Mouse (Mus musculus) embryonic facial prominence, embryonic 11.5 days (tissue): ENCODE data around the gene Spns1. TPM values are rescaled to one million over a fixed set of nuclear protein-coding genes. Genes with fewer than 3 reads are reported as not detected.

ENCODE experiments used
- ATAC-seq: fragments of 200-750 bp; cut with Nextera tagmentation; replicated peaks from 2 replicates; pipeline ENCODE4 v1.8.0; 2017; ENCODE audit warnings: low read depth; ENCODE audit not compliant: insufficient number of reproducible peaks, low FRiP score, low TSS enrichment
- DNase-seq: peaks from one replicate; pipeline ENCODE4 v3.0.0-alpha.2; 2015; ENCODE audit warnings: low spot score
- H3K27ac ChIP-seq: fragments of 300-500 bp; sonication (generic); replicated peaks from 2 replicates; pipeline ENCODE4 v1.5.1; 2014; ENCODE audit warnings: mild to moderate bottlenecking, low read depth, low read length, control low read depth
- H3K27me3 ChIP-seq: fragments of 300-500 bp; sonication (generic); 2 replicates; pipeline ENCODE4 v1.6.1; 2014; ENCODE audit warnings: mild to moderate bottlenecking, low read length, moderate library complexity, mixed read lengths; ENCODE audit not compliant: control insufficient read depth, insufficient read depth
- H3K36me3 ChIP-seq: fragments of 300-500 bp; sonication (generic); replicated peaks from 2 replicates; pipeline ENCODE4 v1.6.1; 2014; ENCODE audit warnings: low read depth, mild to moderate bottlenecking, low read length, moderate library complexity, mixed read lengths; ENCODE audit not compliant: control insufficient read depth, insufficient read depth
- H3K4me1 ChIP-seq: fragments of 300-500 bp; sonication (generic); 2 replicates; pipeline ENCODE4 v1.6.1; 2014; ENCODE audit warnings: low read length, mixed read lengths; ENCODE audit not compliant: control insufficient read depth, insufficient read depth
- H3K4me2 ChIP-seq: fragments of 300-500 bp; sonication (generic); 2 replicates; pipeline ENCODE4 v1.6.1; 2014; ENCODE audit warnings: low read depth, mild to moderate bottlenecking, control low read depth, low read length, moderate library complexity
- H3K4me3 ChIP-seq: fragments of 300-500 bp; sonication (generic); 2 replicates; pipeline ENCODE4 v1.5.1; 2014; ENCODE audit warnings: low read depth, low read length, control low read depth
- H3K9ac ChIP-seq: fragments of 300-500 bp; sonication (generic); replicated peaks from 2 replicates; pipeline ENCODE4 v1.6.1; 2014; ENCODE audit warnings: mild to moderate bottlenecking, control low read depth, low read length
- H3K9me3 ChIP-seq: fragments of 300-500 bp; sonication (generic); replicated peaks from 2 replicates; pipeline ENCODE4 v1.6.1; 2016; ENCODE audit warnings: mild to moderate bottlenecking, low read length, inconsistent platforms, mixed read lengths; ENCODE audit not compliant: control insufficient read depth
- WGBS: fragments of 180-500 bp; shearing (Covaris S2); extraction: QIAGEN DNeasy Blood & Tissue Kit; methylation state at CpG from one replicate; pipeline ENCODE4 v1.1.7; 2014; 5-methylcytosine and 5-hydroxymethylcytosine counted together
- polyA plus RNA-seq: library from polyadenylated mRNA; unstranded; fragments of >200 nt; fragmentation: Nextera tagmentation; extraction: Ambion mirVana; gene quantifications from 2 replicates; pipeline ENCODE4 v1.2.1, GENCODE M21; 2014

Gene Spns1
- polyA plus RNA-seq, 1 experiment from 2014 or later, result 31.5 TPM

DNA sequence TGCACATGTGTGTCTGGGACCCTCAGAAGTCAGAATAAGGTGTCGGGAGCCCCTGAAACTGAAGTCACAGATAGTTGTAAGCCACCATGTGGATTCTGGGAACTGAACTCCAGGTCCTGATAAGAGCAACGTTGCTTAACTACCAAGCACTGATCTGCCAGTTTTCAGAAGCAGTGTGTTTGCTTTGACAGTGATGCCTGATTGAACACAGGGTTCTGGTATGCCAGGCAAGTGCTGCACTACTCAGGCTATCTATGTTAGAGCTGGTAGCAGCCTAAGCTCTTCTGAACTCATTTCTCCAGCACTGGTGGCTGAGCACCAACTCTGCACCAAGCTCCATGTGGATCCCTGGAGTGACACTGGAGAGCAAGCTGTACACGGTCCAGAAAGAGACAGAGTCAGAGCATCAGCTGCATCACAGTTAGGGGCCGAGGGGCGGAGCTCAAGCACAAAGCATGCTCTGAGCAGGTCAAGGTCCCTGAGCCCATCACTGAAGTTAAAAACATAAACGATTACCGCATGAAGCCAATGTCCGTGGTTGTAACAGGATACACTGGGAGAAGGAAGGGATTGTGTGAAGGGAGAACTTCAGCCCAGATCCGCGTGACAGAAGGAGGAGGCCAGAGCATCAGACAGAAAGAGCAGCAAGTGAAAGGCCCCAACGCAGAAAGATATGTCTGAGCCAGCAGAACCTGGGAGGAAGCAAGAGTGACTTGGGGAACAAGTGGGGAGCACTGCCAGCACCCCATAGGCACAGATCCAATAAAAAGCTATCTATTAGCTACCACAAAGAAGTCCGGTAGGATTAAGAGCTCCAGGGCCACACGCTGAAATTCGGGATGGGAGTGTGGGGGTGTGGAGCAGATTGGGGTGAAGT is 22.3 kb downstream of the Spns1 start:
- Histone ChIP-seq H3K4me2 (no peak overlapping the region), H3K9me3 (no peaks in the 10 kb centered on the region)
- DNase-seq, result no peak

DNA sequence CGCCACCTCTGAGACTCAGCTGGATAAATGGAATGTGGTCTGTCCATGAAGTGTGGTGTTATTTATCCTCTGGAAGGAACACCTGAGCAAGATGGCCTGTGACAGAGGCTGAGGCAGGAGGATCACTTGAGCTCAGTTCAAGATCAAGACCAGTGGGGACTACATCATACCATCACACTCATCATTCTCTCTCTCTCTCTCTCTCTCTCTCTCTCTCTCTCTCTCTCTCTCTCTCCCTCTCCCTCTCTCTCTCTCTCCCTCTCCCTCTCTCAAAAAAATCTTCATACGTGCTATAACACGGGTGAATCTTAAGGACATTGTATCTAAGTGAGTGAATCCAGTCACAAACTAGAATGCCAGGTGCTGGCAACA is 23.3 kb downstream of the Spns1 start:
- Histone ChIP-seq H3K9ac (no peak overlapping the region), H3K4me1 (no peaks in the 10 kb centered on the region), H3K27me3 (no peaks in the 10 kb centered on the region), H3K4me2 (no peak overlapping the region), H3K27ac (no peak overlapping the region), H3K36me3 (no peaks in the 10 kb centered on the region), H3K9me3 (no peaks in the 10 kb centered on the region), H3K4me3 (no peak overlapping the region)
- 91% methylated on average over 3 of the region's 3 CpGs for WGBS
- ATAC-seq (no peak), DNase-seq (no peak)

More for the DNA sequence above, 22.3 kb downstream of the Spns1 start:
- WGBS, result 43% methylated on average over 14 of the region's 14 CpGs
- Histone ChIP-seq H3K27ac (no peak overlapping the region), H3K36me3 (no peaks in the 10 kb centered on the region), H3K27me3 (no peaks in the 10 kb centered on the region), H3K4me3 (no peak overlapping the region), H3K4me1 (no peaks in the 10 kb centered on the region), H3K9ac (no peak overlapping the region)
- ATAC-seq, result no peak

DNA sequence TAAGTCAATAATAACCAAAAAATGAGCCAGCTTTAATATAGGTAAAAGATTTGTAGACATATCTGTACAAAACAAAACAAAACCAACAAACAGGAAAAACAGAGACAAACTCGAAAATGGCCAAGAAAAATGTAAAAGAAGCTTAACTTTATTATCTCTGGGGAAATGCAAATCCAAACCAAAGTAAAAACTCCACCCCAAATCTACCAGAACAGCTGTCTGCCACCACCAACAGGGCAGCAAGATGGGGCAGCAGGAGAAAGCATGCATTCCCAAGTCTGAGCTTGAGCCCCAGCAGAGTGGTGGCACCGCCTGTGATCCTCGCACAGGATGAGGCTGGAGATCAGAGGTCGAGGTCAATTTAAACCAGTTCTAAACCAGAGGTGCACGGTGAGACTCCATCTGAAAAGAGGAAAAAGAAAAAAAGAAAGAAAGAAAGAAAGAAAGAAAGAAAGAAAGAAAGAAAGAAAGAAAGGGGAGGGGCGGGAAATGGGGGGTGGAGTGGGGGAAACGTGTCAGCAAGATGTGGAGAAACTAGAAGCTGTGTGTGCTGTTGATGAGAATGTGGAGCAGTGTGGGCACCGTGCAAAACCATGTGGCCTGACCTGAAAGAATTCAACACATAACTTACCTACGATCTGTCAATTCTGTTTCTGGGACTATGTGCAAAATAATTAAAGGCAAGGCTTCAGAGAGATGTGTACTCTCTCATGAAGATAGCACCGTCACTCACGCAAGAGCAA is 23.8 kb downstream of the Spns1 start:
- no peak overlapping the region for H3K27ac ChIP-seq
- H3K9me3 ChIP-seq, result no peaks in the 10 kb centered on the region
- no peaks in the 10 kb centered on the region for H3K4me1 ChIP-seq
- H3K27me3 ChIP-seq, result no peaks in the 10 kb centered on the region
- no peaks in the 10 kb centered on the region for H3K36me3 ChIP-seq
- no peak for ATAC-seq
- no peak for DNase-seq
- no peak overlapping the region for H3K4me3 ChIP-seq
- no peak overlapping the region for H3K9ac ChIP-seq
- WGBS, result 61% methylated on average over 11 of the region's 11 CpGs
- H3K4me2 ChIP-seq, result no peak overlapping the region

- Histone ChIP-seq H3K9me3 (no peaks in the 10 kb centered on the region), H3K9ac (no peak overlapping the region), H3K4me2 (no peak overlapping the region), H3K4me1 (no peaks in the 10 kb centered on the region), H3K4me3 (no peak overlapping the region), H3K27ac (no peak overlapping the region), H3K27me3 (no peaks in the 10 kb centered on the region), H3K36me3 (no peaks in the 10 kb centered on the region)
- 49% methylated on average over 10 of the region's 10 CpGs for WGBS
- DNase-seq, result no peak
- ATAC-seq, result no peak
Measured at GRCm38 (mm10) chr7:126351419-126351951, 25.8 kb downstream of the Spns1 start.

GRCm38 (mm10) chr7:126350748-126351418 is 26.4 kb downstream of the Spns1 start:
- no peaks in the 10 kb centered on the region for H3K36me3 ChIP-seq
- no peak overlapping the region for H3K4me3 ChIP-seq
- H3K27me3 ChIP-seq, result no peaks in the 10 kb centered on the region
- H3K4me2 ChIP-seq, result no peak overlapping the region; the same call in 1 of the 2 replicates
- no peaks in the 10 kb centered on the region for H3K9me3 ChIP-seq
- H3K4me1 ChIP-seq, result no peaks in the 10 kb centered on the region
- 68% methylated on average over 20 of the region's 20 CpGs for WGBS
- no peak overlapping the region for H3K27ac ChIP-seq
- no peak for ATAC-seq
- no peak overlapping the region for H3K9ac ChIP-seq
- DNase-seq, result no peak

- Histone ChIP-seq H3K27me3 (no peaks in the 10 kb centered on the region), H3K27ac (no peak overlapping the region), H3K9ac (no peak overlapping the region), H3K4me1 (no peaks in the 10 kb centered on the region; the same call in 1 of the 2 replicates), H3K9me3 (no peaks in the 10 kb centered on the region), H3K36me3 (no peaks in the 10 kb centered on the region), H3K4me2 (no peak overlapping the region), H3K4me3 (no peak overlapping the region)
- no peak for ATAC-seq
- no peak for DNase-seq
- WGBS, result 71% methylated on average over 8 of the region's 8 CpGs
Measured at GRCm38 (mm10) chr7:126348293-126348692, 29.0 kb downstream of the Spns1 start.

DNA sequence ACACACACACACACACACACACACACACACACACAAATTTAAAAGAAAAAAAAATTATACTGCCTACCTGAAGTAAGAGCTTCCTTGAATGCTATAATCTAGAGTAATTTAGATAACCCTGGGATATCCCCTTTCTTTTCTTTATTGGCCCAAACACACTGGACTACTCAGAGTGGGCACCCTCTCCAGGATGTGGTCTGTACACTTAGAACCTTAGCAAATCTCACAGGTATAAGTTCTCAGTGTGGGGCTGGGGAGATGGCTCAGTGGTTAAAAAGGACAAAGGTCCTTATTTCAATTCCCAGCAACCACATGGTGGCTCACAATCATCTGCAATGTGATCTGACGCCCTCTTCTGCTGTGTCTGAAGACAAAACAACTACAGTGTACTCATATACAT is 30.2 kb downstream of the Spns1 start:
- H3K9ac ChIP-seq, result no peak overlapping the region
- H3K27ac ChIP-seq, result no peak overlapping the region
- H3K4me2 ChIP-seq, result no peak overlapping the region
- H3K9me3 ChIP-seq, result no peaks in the 10 kb centered on the region
- H3K4me3 ChIP-seq, result no peak overlapping the region
- H3K36me3 ChIP-seq, result no peaks in the 10 kb centered on the region
- DNase-seq (no peak), ATAC-seq (no peak)
- no peaks in the 10 kb centered on the region for H3K27me3 ChIP-seq
- 58% methylated on average over 1 of the region's 1 CpGs for WGBS
- H3K4me1 ChIP-seq, result no peaks in the 10 kb centered on the region; the same call in 1 of the 2 replicates
